Mouse (Mus musculus) heart, postnatal 0 days (tissue): ENCODE measurements around the gene Hist1h4c. TPM values are rescaled to one million over a fixed set of nuclear protein-coding genes. Genes with fewer than 3 reads are reported as not detected.
A peak's percentile ranks its signal among the peaks of the same experiment; 100 is the strongest.

ENCODE experiments used
- ATAC-seq: fragments of 200-750 bp; cut with Nextera tagmentation; 2 replicates; pipeline ENCODE4 v1.8.0; 2017; ENCODE audit warnings: low read depth, moderate number of reproducible peaks, moderate library complexity; ENCODE audit not compliant: insufficient read depth
- DNase-seq: peaks from one replicate; pipeline ENCODE4 v3.0.0-alpha.2; 2016; ENCODE audit warnings: low spot score
- H3K27ac ChIP-seq: fragments of 300-500 bp; sonication (generic); 2 replicates; pipeline ENCODE4 v1.5.1; 2014; ENCODE audit warnings: low read depth, mild to moderate bottlenecking
- H3K27me3 ChIP-seq: fragments of 300-500 bp; sonication (generic); 2 replicates; pipeline ENCODE4 v1.6.1; 2014; ENCODE audit warnings: low read length, mixed read lengths; ENCODE audit not compliant: control insufficient read depth, insufficient read depth
- H3K36me3 ChIP-seq: fragments of 300-500 bp; sonication (generic); replicated peaks from 2 replicates; pipeline ENCODE4 v1.6.1; 2014; ENCODE audit warnings: low read length, mixed read lengths; ENCODE audit not compliant: control insufficient read depth, insufficient read depth
- H3K4me1 ChIP-seq: fragments of 300-500 bp; sonication (generic); 2 replicates; pipeline ENCODE4 v1.6.1; 2014; ENCODE audit warnings: antibody characterized with exemption; ENCODE audit not compliant: control insufficient read depth, insufficient read depth
- H3K4me2 ChIP-seq: fragments of 300-500 bp; sonication (generic); 2 replicates; pipeline ENCODE4 v1.6.1; 2014; ENCODE audit warnings: low read depth, mild to moderate bottlenecking, low read length, moderate library complexity
- H3K4me3 ChIP-seq: fragments of 300-500 bp; sonication (generic); 2 replicates; pipeline ENCODE4 v1.5.1; 2014; ENCODE audit warnings: low read depth, low read length
- H3K9ac ChIP-seq: fragments of 300-500 bp; sonication (generic); replicated peaks from 2 replicates; pipeline ENCODE4 v1.6.1; 2014; ENCODE audit warnings: low read depth, low read length, mixed read lengths
- H3K9me3 ChIP-seq: fragments of 300-500 bp; sonication (generic); replicated peaks from 2 replicates; pipeline ENCODE4 v1.6.1; 2016; ENCODE audit warnings: low read length; ENCODE audit not compliant: control insufficient read depth
- CTCF ChIP-seq: IDR thresholded peaks from 2 replicates; pipeline ENCODE4 v1.5.1; 2016; ENCODE audit warnings: antibody characterized with exemption, control low read depth, low read depth
- EP300 ChIP-seq: IDR thresholded peaks from 2 replicates; pipeline ENCODE4 v1.6.1; 2016; ENCODE audit warnings: antibody characterized with exemption, low read depth
- WGBS: fragments of 180-500 bp; shearing (Covaris S2); extraction: QIAGEN DNeasy Blood & Tissue Kit; methylation state at CpG from one replicate; pipeline ENCODE4 v1.1.7; 2014; 5-methylcytosine and 5-hydroxymethylcytosine counted together
- polyA plus RNA-seq: library from polyadenylated mRNA; unstranded; fragments of >200 nt; fragmentation: Nextera tagmentation; extraction: Ambion mirVana; gene quantifications from 2 replicates; pipeline ENCODE4 v1.2.1, GENCODE M21; 2015
- total RNA-seq: library from RNA; depleted of rRNA; stranded (reverse); fragments of >200 nt; gene quantifications from 2 replicates; pipeline ENCODE4 v1.2.3, GENCODE M21; 2014; ENCODE audit warnings: low replicate concordance

Hist1h4c gene
- total and polyA plus RNA-seq, 2 experiments from 2014 or later, result 1.7 to 1,607 TPM

GRCm38 (mm10) chr13:23738041-23738440 lies 39.8 kb upstream of the Hist1h4c start:
- Histone ChIP-seq H3K9me3 (no peaks in the 10 kb centered on the region), H3K4me3 (peak overlapping the region; percentile 72), H3K27ac (peak overlapping the region; percentile 97), H3K4me2 (peak overlapping the region; percentile 97), H3K36me3 (no peaks in the 10 kb centered on the region), H3K4me1 (peaks cover 8% of the 10 kb centered on the region; the same call in 1 of the 2 replicates), H3K27me3 (no peaks in the 10 kb centered on the region), H3K9ac (peak overlapping the region; percentile 96)
- 23% methylated on average over 4 of the region's 4 CpGs for WGBS
- ATAC-seq, result no peak
- no peak for DNase-seq
- TF ChIP-seq EP300 (no peak; the same call in 1 of the 2 replicates), CTCF (no peak)

GRCm38 (mm10) chr13:23737091-23737490 lies 38.8 kb upstream of the Hist1h4c start:
- 88% methylated on average over 5 of the region's 5 CpGs for WGBS
- no peaks in the 10 kb centered on the region for H3K36me3 ChIP-seq

DNA sequence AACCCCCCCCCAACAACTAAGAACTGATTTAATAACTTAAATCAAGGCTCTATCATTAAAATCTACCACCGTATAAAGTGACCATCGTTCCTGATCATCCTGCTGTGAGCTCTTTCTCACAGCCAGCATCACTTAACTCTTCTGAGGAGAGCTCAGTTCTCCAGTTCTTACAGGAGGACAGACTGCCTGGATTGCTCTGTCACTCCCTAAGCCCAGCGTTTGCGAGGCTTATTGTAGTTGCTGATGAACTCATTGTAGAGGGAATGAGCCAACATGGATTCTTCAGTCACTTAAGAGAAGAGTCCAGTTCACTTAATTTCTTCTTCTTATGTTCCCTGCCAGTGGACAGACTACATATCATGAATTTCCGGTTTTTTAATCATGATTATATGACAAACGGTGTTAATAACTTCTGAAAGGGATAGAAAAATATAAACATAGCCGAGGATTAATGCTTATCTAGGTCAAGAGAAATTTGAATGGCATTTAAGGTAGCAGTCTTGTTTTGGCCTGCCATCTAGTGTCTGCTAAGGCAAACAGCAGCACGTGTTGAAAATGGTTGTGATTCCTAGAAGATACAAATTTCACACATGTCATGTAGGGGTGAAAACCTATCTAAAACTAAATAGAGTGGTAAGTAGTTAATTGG lies 34.0 kb upstream of the Hist1h4c start:
- ATAC-seq (no peak; the same call in 1 of the 2 replicates), DNase-seq (peak; percentile 71)
- 0 out of 2 replicates have a peak, but pooled peaks cover 4% of the 10 kb centered on the region for H3K4me1 ChIP-seq
- H3K27ac ChIP-seq, result no peak overlapping the region
- 21% methylated on average over 8 of the region's 8 CpGs for WGBS
- H3K36me3 ChIP-seq, result no peaks in the 10 kb centered on the region
- no peak overlapping the region for H3K9ac ChIP-seq
- TF ChIP-seq CTCF, result peak; percentile 85
- TF ChIP-seq EP300, result no peak
- no peaks in the 10 kb centered on the region for H3K27me3 ChIP-seq
- H3K9me3 ChIP-seq, result no peaks in the 10 kb centered on the region
- no peak overlapping the region for H3K4me3 ChIP-seq
- H3K4me2 ChIP-seq, result no peak overlapping the region

More at GRCm38 (mm10) chr13:23737091-23737490, 38.8 kb upstream of the Hist1h4c start:
- H3K4me2 ChIP-seq, result no peak overlapping the region
- no peak overlapping the region for H3K9ac ChIP-seq
- TF ChIP-seq EP300, result no peak
- TF ChIP-seq CTCF, result no peak
- H3K4me3 ChIP-seq, result no peak overlapping the region
- H3K27ac ChIP-seq, result no peak overlapping the region
- ATAC-seq, result no peak
- DNase-seq, result no peak
- H3K27me3 ChIP-seq, result no peaks in the 10 kb centered on the region
- no peaks in the 10 kb centered on the region for H3K9me3 ChIP-seq
- peaks cover 8% of the 10 kb centered on the region; the same call in 1 of the 2 replicates for H3K4me1 ChIP-seq

GRCm38 (mm10) chr13:23730479-23730878 lies 32.2 kb upstream of the Hist1h4c start:
- no peak for TF ChIP-seq CTCF
- TF ChIP-seq EP300, result no peak
- no peak overlapping the region for H3K4me2 ChIP-seq
- no peak overlapping the region for H3K4me3 ChIP-seq
- no peaks in the 10 kb centered on the region for H3K9me3 ChIP-seq
- H3K9ac ChIP-seq, result no peak overlapping the region
- no peaks in the 10 kb centered on the region for H3K27me3 ChIP-seq
- 0 out of 2 replicates have a peak, but pooled peaks cover 4% of the 10 kb centered on the region for H3K4me1 ChIP-seq
- H3K27ac ChIP-seq, result no peak overlapping the region
- DNase-seq, result peak; percentile 45
- 18% methylated on average over 8 of the region's 8 CpGs for WGBS
- ATAC-seq, result peak; percentile 45; the same call in 1 of the 2 replicates
- no peaks in the 10 kb centered on the region for H3K36me3 ChIP-seq

- 89% methylated on average over 5 of the region's 5 CpGs for WGBS
- TF ChIP-seq CTCF (no peak), EP300 (no peak)
- no peaks in the 10 kb centered on the region for H3K27me3 ChIP-seq
- no peak overlapping the region for H3K4me2 ChIP-seq
- DNase-seq (no peak), ATAC-seq (no peak)
- H3K36me3 ChIP-seq, result no peaks in the 10 kb centered on the region
- H3K4me3 ChIP-seq, result no peak overlapping the region
- H3K27ac ChIP-seq, result no peak overlapping the region
- 0 out of 2 replicates have a peak, but pooled peaks cover 4% of the 10 kb centered on the region for H3K4me1 ChIP-seq
- no peaks in the 10 kb centered on the region for H3K9me3 ChIP-seq
- no peak overlapping the region for H3K9ac ChIP-seq
Observed at GRCm38 (mm10) chr13:23729706-23730105, 31.5 kb upstream of the Hist1h4c start.
